Mouse (Mus musculus) liver, embryonic 12.5 days (tissue): ENCODE data around the gene Sema6d. TPM values are rescaled to one million over a fixed set of nuclear protein-coding genes. Genes with fewer than 3 reads are reported as not detected.

ENCODE experiments used
- ATAC-seq: fragments of 200-750 bp; cut with Nextera tagmentation; 2 replicates; pipeline ENCODE4 v1.8.0; 2017; ENCODE audit warnings: moderate number of reproducible peaks, mild to moderate bottlenecking, moderate library complexity
- H3K27ac ChIP-seq: fragments of 300-500 bp; sonication (generic); 2 replicates; pipeline ENCODE4 v1.5.1; 2016; ENCODE audit warnings: mild to moderate bottlenecking
- H3K27me3 ChIP-seq: fragments of 300-500 bp; sonication (generic); replicated peaks from 2 replicates; pipeline ENCODE4 v1.6.1; 2016; ENCODE audit warnings: mild to moderate bottlenecking, moderate library complexity
- H3K36me3 ChIP-seq: fragments of 300-500 bp; sonication (generic); 2 replicates; pipeline ENCODE4 v1.6.1; 2016; ENCODE audit warnings: mild to moderate bottlenecking, moderate library complexity
- H3K4me1 ChIP-seq: fragments of 300-500 bp; sonication (generic); 2 replicates; pipeline ENCODE4 v1.6.1; 2016
- H3K4me2 ChIP-seq: fragments of 300-500 bp; sonication (generic); 2 replicates; pipeline ENCODE4 v1.6.1; 2016; ENCODE audit warnings: mild to moderate bottlenecking, moderate library complexity
- H3K4me3 ChIP-seq: fragments of 300-500 bp; sonication (generic); 2 replicates; pipeline ENCODE4 v1.5.1; 2016; ENCODE audit warnings: mild to moderate bottlenecking, moderate library complexity
- H3K9ac ChIP-seq: fragments of 300-500 bp; sonication (generic); 2 replicates; pipeline ENCODE4 v1.6.1; 2016; ENCODE audit warnings: mild to moderate bottlenecking, moderate library complexity
- H3K9me3 ChIP-seq: fragments of 300-500 bp; sonication (generic); replicated peaks from 2 replicates; pipeline ENCODE4 v1.6.1; 2016; ENCODE audit warnings: mild to moderate bottlenecking, moderate library complexity
- WGBS: fragments of 180-500 bp; shearing (Covaris S2); methylation state at CpG from one replicate; pipeline ENCODE4 v1.1.7; 2016; ENCODE audit not compliant: insufficient replicate concordance; 5-methylcytosine and 5-hydroxymethylcytosine counted together
- polyA plus RNA-seq: library from polyadenylated mRNA; unstranded; fragments of >200 nt; fragmentation: Nextera tagmentation; extraction: Ambion mirVana; gene quantifications from 2 replicates; pipeline ENCODE4 v1.2.1, GENCODE M21; 2016

The Sema6d gene
- polyA plus RNA-seq, 1 experiment from 2014 or later, result 5.9 TPM

DNA sequence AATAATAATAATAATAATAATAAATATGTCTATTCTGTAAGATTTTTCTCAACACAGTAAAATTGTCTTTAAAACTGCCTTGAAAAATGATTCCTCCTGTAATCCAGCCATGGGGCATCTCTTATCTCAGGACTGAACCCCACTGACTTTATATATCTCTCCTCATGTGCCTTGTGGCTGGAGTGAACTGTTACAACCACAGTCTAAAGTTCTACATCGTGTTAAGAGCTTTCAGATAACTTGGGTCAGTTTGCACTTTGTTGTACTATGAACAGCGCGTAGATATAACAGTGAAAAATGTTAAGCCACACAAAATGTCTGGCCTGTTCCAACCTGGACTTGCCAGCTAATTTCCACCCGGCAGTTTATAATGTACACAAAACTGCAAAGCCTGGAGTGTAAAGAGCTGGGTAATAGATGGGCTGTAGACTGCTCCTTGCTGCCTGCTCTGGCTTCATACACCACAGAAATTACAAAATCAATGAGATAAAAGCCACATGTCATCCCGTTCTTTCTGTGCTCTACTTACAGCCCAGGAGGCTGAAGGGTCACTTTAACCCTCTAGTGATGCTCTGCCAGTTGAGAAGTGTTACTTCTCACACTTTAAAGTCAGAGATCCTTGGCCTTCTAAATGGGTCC lies 467.2 kb downstream of the Sema6d start:
- Histone ChIP-seq H3K9ac (no peak overlapping the region), H3K27me3 (no peaks in the 10 kb centered on the region), H3K27ac (no peak overlapping the region), H3K4me2 (no peak overlapping the region), H3K36me3 (no peaks in the 10 kb centered on the region), H3K4me1 (no peaks in the 10 kb centered on the region), H3K9me3 (no peaks in the 10 kb centered on the region), H3K4me3 (no peak overlapping the region)
- ATAC-seq, result no peak
- WGBS, result 59% methylated on average over 5 of the region's 5 CpGs

DNA sequence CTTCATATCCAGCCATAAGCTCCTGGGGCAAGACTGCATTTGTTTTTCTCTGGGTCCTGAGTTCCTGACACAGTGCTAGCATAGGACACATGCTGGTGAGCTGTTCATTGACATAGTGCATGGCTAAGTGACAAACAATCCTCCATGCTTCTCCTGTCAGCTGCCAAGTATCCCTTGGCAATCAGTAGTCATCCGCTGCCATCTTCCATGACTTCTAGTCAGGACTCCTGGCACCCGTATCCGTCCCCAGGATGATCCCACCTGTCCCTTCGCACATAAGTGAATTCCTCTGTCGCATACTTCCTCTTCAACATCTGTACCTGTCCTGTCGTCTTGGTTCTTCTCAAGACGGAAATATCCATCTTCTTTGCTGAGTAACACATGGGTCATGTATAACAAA lies 468.3 kb downstream of the Sema6d start:
- no peak overlapping the region for H3K9ac ChIP-seq
- H3K4me2 ChIP-seq, result no peak overlapping the region
- no peak overlapping the region for H3K27ac ChIP-seq
- no peaks in the 10 kb centered on the region for H3K9me3 ChIP-seq
- ATAC-seq, result no peak
- H3K36me3 ChIP-seq, result no peaks in the 10 kb centered on the region
- H3K4me3 ChIP-seq, result no peak overlapping the region
- H3K4me1 ChIP-seq, result no peaks in the 10 kb centered on the region
- 75% methylated on average over 7 of the region's 7 CpGs for WGBS
- no peaks in the 10 kb centered on the region for H3K27me3 ChIP-seq

DNA sequence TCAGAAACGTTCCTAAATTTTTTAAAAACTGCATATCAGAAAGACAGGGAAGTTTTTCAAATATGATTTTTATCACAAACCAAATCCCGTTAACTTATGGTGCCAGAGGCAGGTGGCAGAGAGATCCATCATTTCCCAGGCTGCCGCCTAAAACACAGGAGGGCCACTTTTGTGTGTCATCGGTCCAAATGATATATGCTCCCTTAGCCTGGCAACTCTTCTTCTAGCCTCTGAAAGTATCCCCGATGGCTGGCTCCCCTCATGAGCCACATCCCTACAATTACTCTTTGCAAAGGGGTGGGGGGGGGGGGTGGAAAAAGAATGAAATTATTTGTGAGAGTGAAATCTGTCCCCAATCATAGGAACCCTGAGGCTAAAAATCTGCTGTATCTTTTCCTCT lies 471.9 kb downstream of the Sema6d start:
- 62% methylated on average over 5 of the region's 5 CpGs for WGBS
- no peak overlapping the region for H3K27ac ChIP-seq
- no peak for ATAC-seq
- H3K4me1 ChIP-seq, result no peaks in the 10 kb centered on the region
- H3K36me3 ChIP-seq, result no peaks in the 10 kb centered on the region
- no peaks in the 10 kb centered on the region for H3K9me3 ChIP-seq
- H3K9ac ChIP-seq, result no peak overlapping the region
- H3K27me3 ChIP-seq, result no peaks in the 10 kb centered on the region
- H3K4me3 ChIP-seq, result no peak overlapping the region
- no peak overlapping the region for H3K4me2 ChIP-seq

DNA sequence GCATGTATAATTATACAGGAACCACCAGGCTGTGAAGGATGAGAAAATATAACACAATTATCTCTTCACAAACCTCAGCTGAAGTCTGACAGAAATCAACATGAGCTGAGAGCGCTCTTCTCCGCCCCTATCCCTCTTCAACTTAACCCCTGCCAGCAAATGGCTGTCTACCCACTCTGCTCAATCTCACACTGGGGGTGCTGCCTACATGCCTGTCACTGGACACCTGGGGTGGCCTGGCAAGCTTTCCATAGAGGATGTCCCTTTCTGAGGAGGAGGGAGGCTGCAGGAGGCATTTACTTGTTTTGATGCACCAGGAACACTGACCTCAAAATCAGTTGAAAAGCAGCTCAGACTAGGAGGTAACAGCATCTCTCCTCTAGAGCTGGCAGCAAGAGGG lies 472.3 kb downstream of the Sema6d start:
- no peaks in the 10 kb centered on the region for H3K27me3 ChIP-seq
- H3K27ac ChIP-seq, result no peak overlapping the region
- no peak overlapping the region for H3K4me3 ChIP-seq
- no peaks in the 10 kb centered on the region for H3K36me3 ChIP-seq
- ATAC-seq, result no peak
- H3K9me3 ChIP-seq, result no peaks in the 10 kb centered on the region
- H3K9ac ChIP-seq, result no peak overlapping the region
- no peak overlapping the region for H3K4me2 ChIP-seq
- no peaks in the 10 kb centered on the region for H3K4me1 ChIP-seq
- WGBS, result 72% methylated on average over 2 of the region's 2 CpGs

DNA sequence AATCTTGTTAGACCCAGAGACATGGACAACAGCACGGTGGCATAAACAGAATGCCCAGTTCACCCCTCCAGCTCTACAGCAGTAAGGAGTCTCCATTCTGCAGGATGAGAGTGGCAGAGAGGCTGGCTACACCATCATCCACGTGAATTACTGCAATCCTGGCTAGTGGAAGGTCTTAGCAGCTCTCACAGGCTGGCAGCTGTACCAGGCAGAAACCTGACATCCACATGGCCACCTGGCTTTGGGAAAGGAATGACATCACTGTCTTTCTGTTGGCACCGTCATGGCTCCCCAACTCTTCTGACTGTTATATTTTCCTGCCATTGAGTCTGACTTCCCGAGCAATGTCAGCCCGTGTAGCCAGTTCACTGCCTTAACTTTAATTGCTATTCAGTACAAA lies 474.0 kb downstream of the Sema6d start:
- H3K4me3 ChIP-seq, result no peak overlapping the region
- no peak overlapping the region for H3K27ac ChIP-seq
- no peak for ATAC-seq
- WGBS, result 63% methylated on average over 5 of the region's 5 CpGs
- H3K9ac ChIP-seq, result no peak overlapping the region
- H3K36me3 ChIP-seq, result no peaks in the 10 kb centered on the region
- H3K4me2 ChIP-seq, result no peak overlapping the region
- H3K27me3 ChIP-seq, result no peaks in the 10 kb centered on the region
- H3K9me3 ChIP-seq, result no peaks in the 10 kb centered on the region
- no peaks in the 10 kb centered on the region for H3K4me1 ChIP-seq

DNA sequence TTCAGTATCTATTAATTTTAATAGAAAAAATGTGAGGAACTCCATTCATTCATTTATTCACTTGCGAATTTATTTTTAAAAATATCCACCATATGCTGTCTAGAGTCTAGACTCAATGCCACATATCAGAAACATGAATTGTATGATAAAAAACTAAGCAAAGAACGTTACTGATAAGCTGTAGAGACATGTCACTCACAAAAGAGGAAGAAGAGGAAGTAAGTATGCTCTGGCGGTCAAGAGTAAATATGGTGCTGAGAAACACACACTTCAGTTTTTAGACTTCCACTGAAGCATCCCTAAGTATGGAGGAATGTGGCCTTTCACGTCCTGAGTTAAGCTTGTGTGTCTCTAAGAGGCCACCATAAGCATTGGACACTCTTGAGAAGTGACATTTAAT lies 484.0 kb downstream of the Sema6d start:
- H3K27me3 ChIP-seq, result no peaks in the 10 kb centered on the region
- WGBS, result 22% methylated on average over 4 of the region's 4 CpGs
- H3K4me2 ChIP-seq, result no peak overlapping the region
- H3K9me3 ChIP-seq, result no peaks in the 10 kb centered on the region
- ATAC-seq, result no peak
- H3K9ac ChIP-seq, result no peak overlapping the region
- no peak overlapping the region for H3K4me3 ChIP-seq
- H3K4me1 ChIP-seq, result no peaks in the 10 kb centered on the region
- H3K36me3 ChIP-seq, result no peaks in the 10 kb centered on the region
- H3K27ac ChIP-seq, result no peak overlapping the region

DNA sequence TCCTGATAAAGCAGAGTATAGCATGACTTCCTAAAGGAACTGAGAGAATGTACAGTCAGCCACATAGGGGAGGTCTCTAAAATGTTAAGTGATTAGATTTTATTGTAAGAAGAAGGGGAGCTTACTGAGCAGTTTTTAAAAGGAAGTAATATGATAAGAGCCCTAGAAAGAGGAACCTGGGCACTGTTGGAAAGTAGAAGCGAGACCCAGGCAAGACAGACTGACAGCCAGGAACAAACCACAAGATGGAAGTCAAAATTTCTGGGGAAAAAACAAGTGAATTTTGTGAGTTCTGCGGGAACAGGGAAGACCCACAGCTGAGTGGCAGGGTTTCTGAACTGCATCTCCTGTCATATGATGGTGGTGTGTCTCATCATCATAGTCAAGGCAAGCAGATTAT lies 486.3 kb downstream of the Sema6d start:
- H3K36me3 ChIP-seq, result no peaks in the 10 kb centered on the region
- ATAC-seq, result no peak
- 32% methylated on average over 2 of the region's 2 CpGs for WGBS

DNA sequence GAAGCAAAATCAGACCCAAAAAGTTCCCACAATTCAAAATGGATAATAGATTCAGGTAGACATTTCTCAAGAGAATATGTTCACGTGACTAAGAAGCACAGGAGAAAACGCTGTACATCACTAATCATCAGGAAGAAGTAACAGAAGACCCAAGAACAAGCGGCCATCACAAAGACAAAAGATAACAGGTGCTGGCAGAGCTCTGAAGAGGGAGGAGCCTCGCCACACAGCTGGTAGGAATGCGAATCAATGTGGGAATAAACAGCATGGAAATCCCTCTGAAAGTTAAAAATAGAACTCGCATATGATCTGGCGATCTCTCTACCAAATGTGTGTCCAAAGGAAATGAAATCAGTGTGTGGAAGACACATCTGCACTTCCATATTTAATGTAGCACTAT lies 493.8 kb downstream of the Sema6d start:
- no peaks in the 10 kb centered on the region for H3K27me3 ChIP-seq
- H3K4me1 ChIP-seq, result no peaks in the 10 kb centered on the region
- no peak overlapping the region for H3K9ac ChIP-seq
- H3K36me3 ChIP-seq, result no peaks in the 10 kb centered on the region
- ATAC-seq, result no peak
- WGBS, result 57% methylated on average over 7 of the region's 7 CpGs
- H3K27ac ChIP-seq, result no peak overlapping the region
- no peak overlapping the region for H3K4me2 ChIP-seq
- H3K9me3 ChIP-seq, result no peaks in the 10 kb centered on the region
- H3K4me3 ChIP-seq, result no peak overlapping the region

More for the DNA sequence above, 486.3 kb downstream of the Sema6d start:
- H3K27ac ChIP-seq, result no peak overlapping the region
- no peaks in the 10 kb centered on the region for H3K27me3 ChIP-seq
- H3K9me3 ChIP-seq, result no peaks in the 10 kb centered on the region
- no peak overlapping the region for H3K4me3 ChIP-seq
- H3K9ac ChIP-seq, result no peak overlapping the region
- no peak overlapping the region for H3K4me2 ChIP-seq
- no peaks in the 10 kb centered on the region for H3K4me1 ChIP-seq

DNA sequence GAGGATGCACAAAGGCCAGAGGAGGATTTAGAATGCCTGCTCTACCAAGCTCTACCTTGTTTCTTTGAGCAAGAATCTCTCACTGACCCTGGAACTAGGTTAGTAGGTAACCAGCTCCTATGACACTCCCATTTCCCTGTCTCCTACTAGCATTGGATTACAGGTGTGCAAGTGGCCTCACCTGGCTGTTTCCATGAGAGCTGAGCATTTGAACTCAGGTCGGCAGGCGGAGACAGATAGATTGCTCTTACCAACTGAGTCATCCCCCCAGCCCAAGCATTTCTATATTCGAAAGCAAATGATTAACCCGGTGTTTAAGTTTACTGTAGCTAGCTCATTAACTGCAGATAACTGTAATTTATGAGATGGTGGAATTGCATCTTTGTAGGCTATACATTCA lies 503.0 kb downstream of the Sema6d start:
- no peaks in the 10 kb centered on the region for H3K4me1 ChIP-seq
- no peaks in the 10 kb centered on the region for H3K27me3 ChIP-seq
- H3K9me3 ChIP-seq, result no peaks in the 10 kb centered on the region
- ATAC-seq, result no peak
- WGBS, result 68% methylated on average over 4 of the region's 4 CpGs
- H3K4me2 ChIP-seq, result no peak overlapping the region
- no peak overlapping the region for H3K9ac ChIP-seq
- H3K27ac ChIP-seq, result no peak overlapping the region
- H3K36me3 ChIP-seq, result no peaks in the 10 kb centered on the region
- H3K4me3 ChIP-seq, result no peak overlapping the region

DNA sequence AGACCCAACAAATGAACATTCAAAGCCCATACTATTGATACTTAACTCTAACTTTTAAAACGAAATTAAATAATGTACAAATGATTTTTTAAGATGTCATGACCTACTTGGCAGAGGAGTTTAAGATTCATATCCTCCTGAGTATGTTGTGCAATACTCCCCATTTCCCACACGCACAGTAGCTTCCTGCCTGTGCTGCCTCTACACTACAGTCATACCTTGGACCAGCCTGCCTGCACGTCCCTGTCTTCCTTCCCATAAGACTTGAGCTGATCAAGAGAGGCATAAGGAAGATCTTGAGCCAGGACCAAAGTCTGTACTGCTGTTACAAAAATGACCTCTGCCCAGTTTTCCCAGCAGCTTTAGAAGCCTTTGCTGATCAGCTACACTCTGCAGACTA lies 509.2 kb downstream of the Sema6d start:
- no peak for ATAC-seq
- H3K36me3 ChIP-seq, result no peaks in the 10 kb centered on the region
- H3K27ac ChIP-seq, result no peak overlapping the region
- no peaks in the 10 kb centered on the region for H3K27me3 ChIP-seq
- WGBS, result 40% methylated on average over 3 of the region's 3 CpGs
- H3K4me3 ChIP-seq, result no peak overlapping the region
- H3K4me2 ChIP-seq, result no peak overlapping the region
- no peak overlapping the region for H3K9ac ChIP-seq
- no peaks in the 10 kb centered on the region for H3K9me3 ChIP-seq
- no peaks in the 10 kb centered on the region for H3K4me1 ChIP-seq

DNA sequence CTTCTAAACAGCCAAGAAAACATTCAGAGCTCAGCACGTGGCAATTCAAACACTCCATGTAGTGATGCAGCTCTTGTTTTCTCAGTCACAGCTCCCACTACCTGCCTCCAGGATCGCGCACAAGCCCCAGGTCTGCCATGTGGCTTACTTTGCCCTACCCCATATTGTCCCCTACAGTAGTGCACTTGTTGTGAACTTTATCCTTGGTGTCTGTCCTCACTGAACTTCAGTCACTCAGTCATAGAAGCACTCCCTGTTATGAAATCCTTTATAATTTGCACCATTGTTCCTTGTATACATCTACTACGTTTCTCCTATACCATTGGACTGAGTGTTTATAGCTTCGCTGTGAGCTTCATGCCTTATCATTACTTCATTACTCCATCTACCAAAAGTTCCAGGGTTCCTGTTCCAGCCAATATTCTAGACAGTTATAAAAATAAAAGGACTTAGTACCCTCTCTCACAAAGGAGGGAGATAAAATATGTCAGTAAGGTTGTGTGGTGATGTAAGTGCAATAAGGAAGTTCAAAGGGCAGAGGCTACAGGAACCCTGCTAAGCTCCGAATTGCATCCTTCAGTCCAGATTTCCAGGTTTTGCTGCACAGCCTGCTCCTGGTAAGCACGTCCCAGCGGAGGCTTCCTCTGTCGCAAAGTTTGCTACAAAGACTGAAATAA lies 512.1 kb downstream of the Sema6d start:
- H3K36me3 ChIP-seq, result no peaks in the 10 kb centered on the region
- no peak overlapping the region for H3K9ac ChIP-seq
- H3K4me2 ChIP-seq, result no peak overlapping the region
- H3K9me3 ChIP-seq, result no peaks in the 10 kb centered on the region
- H3K4me3 ChIP-seq, result no peak overlapping the region
- H3K27ac ChIP-seq, result no peak overlapping the region
- no peaks in the 10 kb centered on the region for H3K4me1 ChIP-seq
- 63% methylated on average over 9 of the region's 9 CpGs for WGBS
- ATAC-seq, result no peak
- no peaks in the 10 kb centered on the region for H3K27me3 ChIP-seq

DNA sequence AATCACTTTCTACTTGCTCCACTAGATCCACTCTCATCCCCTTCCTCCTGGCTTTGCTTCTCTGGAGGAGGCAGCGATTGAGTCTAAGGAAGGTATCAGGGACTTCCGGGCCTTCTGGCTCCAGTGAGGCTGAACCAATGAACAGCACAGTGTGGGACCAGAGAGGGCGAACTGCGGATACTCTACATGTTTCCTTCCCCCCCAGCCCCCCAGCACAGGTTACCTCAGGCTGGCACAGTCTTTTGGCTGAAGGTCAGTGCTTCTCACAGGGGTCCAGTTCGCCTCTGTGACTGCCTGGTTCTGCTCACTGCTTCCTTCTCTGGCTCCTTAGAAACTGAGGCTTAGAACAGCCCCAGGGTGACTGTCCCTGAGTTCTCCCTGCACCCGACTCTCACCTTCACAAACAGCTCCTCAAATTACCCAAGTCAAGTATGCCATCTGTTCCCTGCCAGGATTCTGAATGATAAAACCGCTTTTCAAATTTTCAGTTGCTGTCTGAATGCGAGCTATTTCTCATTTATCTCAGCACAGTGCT lies 512.7 kb downstream of the Sema6d start:
- H3K36me3 ChIP-seq, result no peaks in the 10 kb centered on the region
- no peaks in the 10 kb centered on the region for H3K9me3 ChIP-seq
- no peaks in the 10 kb centered on the region for H3K4me1 ChIP-seq
- H3K4me3 ChIP-seq, result no peak overlapping the region
- no peak overlapping the region for H3K27ac ChIP-seq
- ATAC-seq, result no peak
- H3K4me2 ChIP-seq, result no peak overlapping the region
- H3K27me3 ChIP-seq, result no peaks in the 10 kb centered on the region
- 44% methylated on average over 8 of the region's 8 CpGs for WGBS
- no peak overlapping the region for H3K9ac ChIP-seq
